Mouse (Mus musculus) ES-Bruce4 (cell line): Measurements from ENCODE around the gene Trio. TPM values are rescaled to one million over a fixed set of nuclear protein-coding genes. Genes with fewer than 3 reads are reported as not detected.
A peak's percentile ranks its signal among the peaks of the same experiment; 100 is the strongest.

Experiments used
- H3K27ac ChIP-seq: 2 replicates; pipeline ENCODE4 v1.5.1; 2012; ENCODE audit warnings: low read length, inconsistent platforms; ENCODE audit not compliant: insufficient read depth
- H3K27me3 ChIP-seq: 2 replicates; pipeline ENCODE4 v1.6.1; 2012; ENCODE audit warnings: mild to moderate bottlenecking, low read length, inconsistent platforms; ENCODE audit not compliant: control insufficient read depth, poor library complexity, insufficient read depth, severe bottlenecking
- H3K36me3 ChIP-seq: 2 replicates; pipeline ENCODE4 v1.6.1; 2012; ENCODE audit warnings: inconsistent platforms, mild to moderate bottlenecking, low read length, moderate library complexity; ENCODE audit not compliant: control insufficient read depth, poor library complexity, insufficient read depth, severe bottlenecking
- H3K4me1 ChIP-seq: one replicate; pipeline ENCODE4 v1.8.1; 2011; ENCODE audit warnings: low read length; ENCODE audit not compliant: control insufficient read depth, insufficient read depth
- H3K4me3 ChIP-seq: 2 replicates; pipeline ENCODE4 v1.5.1; 2011; ENCODE audit warnings: low read depth, mild to moderate bottlenecking, low read length
- H3K9ac ChIP-seq: 2 replicates; pipeline ENCODE4 v1.6.1; 2012; ENCODE audit warnings: low read depth, mild to moderate bottlenecking, inconsistent platforms; ENCODE audit not compliant: poor library complexity, severe bottlenecking
- H3K9me3 ChIP-seq: replicated peaks from 2 replicates; pipeline ENCODE4 v1.6.1; 2012; ENCODE audit warnings: mild to moderate bottlenecking, low read length, inconsistent platforms; ENCODE audit not compliant: control insufficient read depth, poor library complexity, insufficient read depth, severe bottlenecking
- CTCF ChIP-seq: IDR thresholded peaks from one replicate; pipeline ENCODE4 v1.8.1; 2011; ENCODE audit warnings: low read depth, low read length
- EP300 ChIP-seq: IDR thresholded peaks from 2 replicates; pipeline ENCODE4 v1.6.1; 2011; ENCODE audit warnings: low read depth, low read length; ENCODE audit not compliant: insufficient read depth
- POLR2A ChIP-seq: IDR thresholded peaks from one replicate; pipeline ENCODE4 v1.8.1; 2011; ENCODE audit warnings: low read length; ENCODE audit not compliant: insufficient read depth
- polyA plus RNA-seq: library from polyadenylated mRNA; stranded (reverse); fragments of >200 nt; gene quantifications from 2 replicates; pipeline ENCODE4 v1.2.4, GENCODE M21; 2011; ENCODE audit warnings: low read depth; ENCODE audit not compliant: missing spikeins, insufficient read depth, insufficient read length

The Trio gene
- polyA plus RNA-seq, 1 experiment: 62.2 TPM

- Histone ChIP-seq H3K36me3 (no peaks in the 10 kb centered on the region), H3K9me3 (no peaks in the 10 kb centered on the region), H3K4me3 (peak overlapping the region; percentile 7), H3K9ac (peak overlapping the region; percentile 4; the same call in 1 of the 2 replicates), H3K27ac (peak overlapping the region; percentile 82), H3K4me1 (no peaks in the 10 kb centered on the region), H3K27me3 (no peaks in the 10 kb centered on the region)
- TF ChIP-seq EP300: peak; percentile 56; the same call in 1 of the 2 replicates
- TF ChIP-seq CTCF: peak; percentile 80
- no peak for TF ChIP-seq POLR2A
Observed at GRCm38 (mm10) chr15:27884347-27885250, 141.0 kb downstream of the Trio start.

- no peak overlapping the region for H3K9ac ChIP-seq
- no peaks in the 10 kb centered on the region for H3K36me3 ChIP-seq
- no peak overlapping the region for H3K27ac ChIP-seq
- no peak overlapping the region for H3K4me3 ChIP-seq
- TF ChIP-seq POLR2A: no peak
- TF ChIP-seq EP300: no peak
- TF ChIP-seq CTCF: no peak
- no peaks in the 10 kb centered on the region for H3K4me1 ChIP-seq
- H3K27me3 ChIP-seq: no peaks in the 10 kb centered on the region
- H3K9me3 ChIP-seq: no peaks in the 10 kb centered on the region
Observed at GRCm38 (mm10) chr15:27883881-27884280, 141.8 kb downstream of the Trio start.

DNA sequence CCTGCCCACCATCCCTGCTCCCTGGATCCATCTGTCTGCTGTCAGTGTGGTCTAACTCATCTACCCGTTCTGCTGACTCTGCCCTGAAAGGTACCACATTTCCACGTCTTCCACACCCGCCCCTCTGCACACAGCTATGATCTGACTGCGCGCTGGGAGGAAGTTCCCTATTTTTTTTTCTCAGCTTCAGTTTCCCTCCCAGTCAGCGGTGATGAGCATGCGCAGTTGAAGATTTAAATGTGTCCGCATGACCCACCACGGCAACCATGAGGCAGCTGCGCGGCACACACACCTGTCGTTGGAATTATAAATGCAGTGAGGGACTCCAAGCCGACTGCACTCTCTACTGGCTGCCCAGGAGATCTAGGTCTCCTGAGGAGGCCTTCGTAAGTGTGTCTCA lies 142.8 kb downstream of the Trio start:
- Histone ChIP-seq H3K27me3 (no peaks in the 10 kb centered on the region), H3K9ac (no peak overlapping the region), H3K36me3 (no peaks in the 10 kb centered on the region), H3K9me3 (no peaks in the 10 kb centered on the region), H3K4me1 (no peaks in the 10 kb centered on the region), H3K27ac (no peak overlapping the region), H3K4me3 (no peak overlapping the region)
- TF ChIP-seq EP300: no peak
- no peak for TF ChIP-seq CTCF
- TF ChIP-seq POLR2A: no peak

- TF ChIP-seq POLR2A: no peak
- no peak for TF ChIP-seq EP300
- H3K36me3 ChIP-seq: no peaks in the 10 kb centered on the region
Observed at GRCm38 (mm10) chr15:27877831-27878230, 147.8 kb downstream of the Trio start.

GRCm38 (mm10) chr15:27876327-27876726 lies 149.3 kb downstream of the Trio start:
- Histone ChIP-seq H3K9me3 (no peaks in the 10 kb centered on the region), H3K9ac (no peak overlapping the region), H3K27me3 (no peaks in the 10 kb centered on the region), H3K4me3 (no peak overlapping the region), H3K27ac (no peak overlapping the region), H3K36me3 (no peaks in the 10 kb centered on the region), H3K4me1 (no peaks in the 10 kb centered on the region)
- TF ChIP-seq POLR2A (no peak), EP300 (no peak), CTCF (no peak)

More at GRCm38 (mm10) chr15:27877831-27878230, 147.8 kb downstream of the Trio start:
- H3K9me3 ChIP-seq: no peaks in the 10 kb centered on the region
- H3K27ac ChIP-seq: no peak overlapping the region
- H3K9ac ChIP-seq: no peak overlapping the region
- no peaks in the 10 kb centered on the region for H3K4me1 ChIP-seq
- H3K4me3 ChIP-seq: no peak overlapping the region
- no peaks in the 10 kb centered on the region for H3K27me3 ChIP-seq

- Histone ChIP-seq H3K9ac (no peak overlapping the region), H3K27ac (no peak overlapping the region), H3K4me1 (no peaks in the 10 kb centered on the region), H3K36me3 (no peaks in the 10 kb centered on the region), H3K27me3 (no peaks in the 10 kb centered on the region), H3K4me3 (no peak overlapping the region), H3K9me3 (no peaks in the 10 kb centered on the region)
- no peak for TF ChIP-seq EP300
- TF ChIP-seq CTCF: no peak
- TF ChIP-seq POLR2A: no peak
Observed at GRCm38 (mm10) chr15:27875753-27876152, 149.9 kb downstream of the Trio start.
